Mouse (Mus musculus) regulatory T cell (primary cell): Measurements from ENCODE around the gene Tor4a.

Experiments
- in situ Hi-C: fragments of 300-600 bp; cut with MboI, MseI; formaldehyde crosslinking; loops from one replicate; pipeline ENCODE4 v1.15.1; 2025; ENCODE audit warnings: high pct_unique_total_duplicates

Tor4a gene

DNA sequence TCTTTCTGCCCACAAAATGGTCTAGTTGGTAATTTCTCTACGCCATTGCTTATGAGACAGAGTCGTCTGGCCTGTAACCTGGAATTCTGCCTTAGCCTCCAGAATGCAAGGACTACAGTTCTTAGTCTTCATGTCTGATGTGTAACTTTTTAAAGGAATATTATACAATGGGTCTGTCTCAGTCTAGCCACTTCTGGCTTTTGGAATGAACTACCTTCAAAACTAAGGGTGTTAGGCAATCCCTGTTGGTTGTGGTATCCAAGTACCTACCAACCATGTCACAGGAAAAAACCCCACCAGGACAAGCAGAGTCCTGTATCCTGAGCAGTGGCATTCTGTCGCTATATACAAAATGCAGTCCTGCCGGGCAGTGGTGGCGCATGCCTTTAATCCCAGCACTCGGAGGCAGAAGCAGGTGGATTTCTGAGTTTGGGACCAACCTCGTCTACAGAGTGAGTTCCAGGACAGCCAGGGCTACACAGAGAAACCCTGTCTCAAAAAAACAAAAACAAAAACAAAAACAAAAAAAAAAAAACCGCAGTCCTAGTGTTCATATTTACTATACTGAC is 29.2 kb upstream of the Tor4a start:
- in situ Hi-C loops = no loop called here

DNA sequence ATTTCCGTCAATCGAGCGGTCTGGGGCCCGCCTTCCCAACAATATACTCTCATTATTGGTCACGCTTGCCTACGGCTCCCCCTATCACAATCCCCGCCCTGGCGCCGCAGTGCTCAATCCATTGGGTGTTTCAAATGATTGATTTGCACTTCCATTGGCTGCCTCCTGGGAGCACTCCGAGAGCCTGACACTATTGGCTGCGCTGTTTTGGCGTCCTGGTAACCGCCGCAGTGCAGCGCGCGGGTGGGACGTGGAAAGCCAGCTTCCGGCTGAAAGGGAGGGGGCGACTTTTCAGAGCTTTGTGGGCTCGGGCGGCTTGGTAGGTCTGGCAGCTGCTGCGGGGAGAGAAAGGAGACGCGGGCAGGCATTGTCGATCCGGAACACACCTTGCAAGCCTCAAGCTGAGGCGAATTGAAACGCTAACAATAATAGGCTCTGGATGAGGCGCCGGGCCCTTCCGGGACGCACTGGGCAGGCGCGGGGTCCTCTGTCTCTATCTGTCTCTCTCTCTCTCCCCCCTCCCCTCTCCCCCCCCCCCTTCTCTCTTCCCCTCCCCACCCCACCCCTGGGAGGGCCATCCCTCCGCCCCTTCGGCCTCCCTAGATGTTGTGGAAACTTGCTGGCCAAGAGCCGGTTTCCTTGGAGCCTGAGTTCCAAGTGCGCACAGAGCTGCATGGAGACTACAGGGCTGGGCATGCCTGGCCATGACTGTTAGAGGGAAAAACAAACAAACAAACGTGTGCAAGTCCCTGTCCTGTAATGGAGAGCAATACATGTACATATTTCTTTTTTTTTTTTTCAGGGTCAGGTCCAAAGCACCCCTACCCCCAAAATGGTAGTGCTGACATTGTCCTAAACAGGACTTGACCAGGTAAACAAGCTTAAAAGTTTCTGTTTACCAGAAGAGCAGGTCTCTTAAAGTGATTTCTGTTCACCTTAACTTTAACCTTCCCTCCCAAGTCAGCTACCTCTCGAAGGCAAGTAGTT is 28.4 kb upstream of the Tor4a start:
- in situ Hi-C loops = no loop called here

DNA sequence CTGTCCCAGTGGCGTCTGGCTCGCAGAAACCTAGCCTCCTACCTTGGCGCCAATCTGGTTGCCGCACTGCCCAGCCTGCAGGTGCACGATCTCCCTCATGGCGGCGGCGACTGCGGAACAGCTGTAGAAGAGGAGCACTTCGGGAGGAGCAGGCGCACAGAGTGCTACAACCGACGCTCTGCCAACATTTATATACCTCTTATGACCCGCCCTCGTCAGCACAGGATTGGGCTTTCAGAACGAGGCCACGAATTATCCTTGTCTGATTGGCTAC is 27.7 kb upstream of the Tor4a start, which contains the start of gene Tubb4b:
TSS of gene Tubb4b (minus strand) at position 211 of the 274 bp plus-strand sequence.
- in situ Hi-C loops = no loop called here

DNA sequence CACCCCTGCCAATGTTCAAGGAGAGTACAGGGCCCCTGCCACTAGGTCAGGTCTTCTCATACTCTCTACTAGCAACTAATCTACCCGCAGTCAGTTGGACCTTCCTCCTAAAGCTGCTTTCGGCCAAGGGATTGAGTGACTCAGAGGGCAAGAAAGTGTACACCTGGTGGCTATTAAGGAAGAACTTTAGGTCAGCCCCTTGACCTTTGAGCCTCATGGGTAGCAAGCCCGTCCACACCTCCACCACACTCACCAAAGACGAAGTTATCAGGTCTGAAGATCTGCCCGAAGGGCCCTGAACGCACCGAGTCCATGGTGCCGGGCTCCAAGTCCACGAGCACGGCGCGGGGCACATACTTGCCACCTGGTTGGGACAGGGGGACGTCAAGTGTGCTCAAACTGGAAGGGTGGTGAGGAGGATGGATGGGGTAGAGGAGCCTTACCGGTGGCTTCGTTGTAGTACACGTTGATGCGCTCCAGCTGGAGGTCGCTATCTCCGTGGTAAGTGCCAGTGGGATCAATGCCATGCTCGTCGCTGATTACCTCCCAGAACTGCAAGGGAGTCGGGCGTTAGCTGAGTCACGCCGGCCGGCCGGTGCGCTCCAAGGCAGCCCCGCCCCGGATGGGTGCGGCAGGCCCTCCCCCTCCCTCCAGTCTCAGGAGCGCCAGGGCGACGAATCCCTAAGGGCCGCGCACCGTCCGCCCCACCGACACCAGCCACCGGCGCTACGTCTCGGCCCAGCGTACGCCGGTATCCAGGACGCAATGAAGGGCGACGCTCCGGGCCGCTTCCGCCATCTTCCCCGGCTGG is 27.2 kb upstream of the Tor4a start:
- in situ Hi-C loops = no loop called here

DNA sequence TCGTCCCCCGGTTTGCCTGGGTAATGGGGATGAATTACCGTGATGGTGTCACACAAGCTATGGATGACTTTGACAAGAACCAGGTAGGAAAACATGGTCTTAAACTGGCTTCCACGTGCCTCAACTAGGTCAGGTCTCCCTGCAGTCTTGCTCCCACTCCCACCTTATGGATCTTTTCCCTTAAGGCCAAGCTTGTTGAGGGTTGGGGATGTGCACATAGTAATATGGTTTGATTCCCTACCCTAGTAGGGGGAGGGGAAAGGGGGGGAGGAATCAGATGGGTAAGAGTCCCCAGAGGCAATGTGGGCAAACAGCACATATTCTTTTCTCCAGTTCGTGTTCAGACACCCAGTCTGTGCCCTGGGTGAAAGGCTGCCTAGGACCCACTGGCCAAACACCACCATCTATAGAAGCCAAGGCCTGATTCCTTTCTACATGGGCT is 24.7 kb upstream of the Tor4a start:
- in situ Hi-C loops = no loop called here

DNA sequence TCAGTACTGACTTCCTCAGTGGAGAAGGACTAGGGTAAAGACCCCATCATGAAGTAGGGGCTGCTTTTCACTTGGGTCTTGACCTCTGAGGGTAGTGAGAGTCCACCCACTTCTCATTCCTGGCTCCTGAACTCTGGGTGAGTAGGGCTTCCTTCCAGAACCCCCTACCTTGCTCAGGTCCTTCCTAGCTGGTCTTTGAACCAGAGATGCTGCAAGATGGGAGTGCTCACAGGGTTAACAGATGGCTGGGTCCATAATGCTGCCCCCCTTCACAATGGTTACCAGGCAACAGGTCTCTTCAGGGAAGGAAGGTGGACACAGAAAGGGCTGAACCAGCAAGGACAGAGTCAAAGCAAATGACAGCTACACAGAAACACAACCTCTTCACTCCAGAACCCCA is 21.8 kb upstream of the Tor4a start, which contains the start of gene Fam166a:
TSS of gene Fam166a (plus strand) at position 301 of the 400 bp plus-strand sequence.
- in situ Hi-C loops = no loop called here

DNA sequence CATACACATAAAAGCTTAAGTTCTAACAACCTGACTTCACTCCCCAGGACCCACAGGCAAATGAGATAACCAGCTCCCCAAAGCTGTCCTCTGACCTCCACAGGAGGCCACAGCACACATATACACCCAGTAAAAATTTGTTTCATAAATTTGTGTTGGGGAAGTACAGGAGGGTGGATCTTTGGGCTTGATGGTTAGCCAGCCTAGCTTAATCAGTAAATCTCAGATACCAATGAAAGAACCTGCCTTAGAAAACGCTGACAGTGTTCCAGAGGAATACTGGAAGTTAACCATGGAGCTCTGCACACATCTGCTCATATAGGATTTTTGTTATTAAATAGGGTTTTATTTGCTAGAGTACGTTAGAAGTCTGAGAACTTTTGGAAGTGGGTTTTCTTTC is 21.0 kb upstream of the Tor4a start:
- in situ Hi-C loops = no loop called here

DNA sequence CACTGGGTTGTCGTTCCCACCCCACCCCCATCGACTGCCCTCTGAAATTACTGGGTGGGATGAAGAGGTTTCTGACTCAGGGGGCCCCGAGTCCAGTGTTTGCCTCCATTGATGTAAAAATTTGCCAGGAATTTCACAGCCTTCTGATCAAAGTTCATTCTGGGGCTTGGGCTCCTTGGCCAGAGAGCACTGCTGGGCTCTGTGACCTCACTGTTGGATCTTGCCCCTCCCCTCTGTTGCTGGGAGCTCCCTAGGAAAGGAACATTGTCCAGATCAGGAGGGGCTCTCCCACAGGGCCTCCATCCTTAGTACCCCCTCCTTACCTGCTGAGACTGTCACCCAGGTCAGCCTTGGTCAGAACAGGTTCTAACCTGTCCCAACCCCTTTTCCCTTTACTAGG is 17.8 kb upstream of the Tor4a start, which contains the start of gene Stpg3:
TSS of gene Stpg3 (minus strand) at position 194 of the 400 bp plus-strand sequence.
- in situ Hi-C loops = no loop called here

DNA sequence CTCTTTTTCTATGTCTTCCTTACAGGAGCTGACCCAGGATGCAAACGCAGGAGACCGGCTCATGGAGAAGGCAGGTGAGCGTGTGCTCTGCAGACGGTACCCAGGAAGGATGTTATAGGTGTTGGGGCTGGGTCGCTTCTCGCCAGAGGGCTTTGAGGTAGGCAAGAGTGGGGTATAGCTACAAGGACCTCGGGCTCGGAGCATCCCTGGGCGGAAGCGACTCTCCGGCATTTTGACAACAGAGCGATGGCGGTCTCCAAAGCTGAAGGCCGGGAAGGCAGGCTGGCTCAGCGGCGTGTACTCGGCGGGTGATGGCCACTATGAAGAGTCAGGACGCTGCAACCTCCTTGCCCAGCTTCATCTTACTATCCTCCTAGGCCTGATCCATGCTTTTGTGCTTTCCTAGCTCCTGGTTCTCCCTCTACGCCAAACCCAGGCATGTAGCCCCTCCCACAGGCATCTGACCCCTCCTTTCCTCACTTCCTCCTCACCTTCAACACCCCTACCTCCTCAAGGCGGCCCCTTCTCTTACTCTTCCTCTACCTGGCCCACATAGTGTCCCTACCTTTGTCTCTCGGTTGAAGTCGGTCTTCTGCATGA is 16.7 kb upstream of the Tor4a start:
- in situ Hi-C loops = no loop called here

DNA sequence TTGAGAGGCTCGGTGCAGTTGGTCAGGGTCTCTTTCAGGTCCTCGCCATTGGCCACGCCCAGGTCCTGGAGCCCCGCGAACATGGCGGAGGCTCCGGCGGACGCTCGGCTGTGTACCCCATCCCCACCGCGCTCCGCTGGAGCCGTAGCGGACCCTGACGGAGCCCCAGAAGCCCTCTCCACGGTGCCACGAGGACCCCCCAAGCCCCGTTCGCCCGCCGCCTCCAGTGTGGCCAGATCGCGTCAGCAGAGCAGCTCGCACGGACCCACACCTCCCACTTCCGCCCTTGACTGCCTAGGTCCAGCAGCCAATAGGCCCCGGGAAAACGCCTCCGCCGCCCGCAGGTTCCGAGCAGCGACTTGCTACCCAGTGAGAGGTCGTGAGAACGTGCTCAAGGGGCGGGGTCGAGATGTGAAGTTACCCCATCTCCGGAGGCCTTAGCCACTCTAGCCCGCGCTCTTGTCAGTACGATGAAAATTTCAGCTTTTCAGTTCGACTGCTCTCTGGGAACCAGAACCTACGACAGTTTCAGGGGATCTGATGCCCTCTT is 14.5 kb upstream of the Tor4a start, which contains the start of gene Nelfb:
TSS of gene Nelfb (minus strand) at position 369 of the 550 bp plus-strand sequence.
- in situ Hi-C loops = no loop called here

DNA sequence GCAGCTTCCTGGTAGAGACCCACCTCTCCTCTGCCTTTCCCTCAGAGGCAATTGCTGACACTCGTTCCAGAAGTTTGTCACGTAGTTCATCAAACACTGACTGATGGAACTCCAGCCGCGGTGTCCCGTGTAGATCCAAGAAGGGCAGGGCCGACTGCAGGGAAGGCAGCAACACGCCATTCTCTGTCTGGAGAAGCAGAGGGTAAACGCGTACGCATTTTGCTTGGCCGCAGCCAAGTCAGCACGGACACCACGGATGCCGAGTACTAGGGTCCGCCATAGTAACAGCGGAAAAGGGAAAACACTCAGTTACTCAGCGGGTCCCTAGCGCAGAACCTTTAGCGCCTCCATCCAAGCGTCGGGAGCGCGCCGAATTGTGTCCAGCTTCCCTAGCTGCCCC is 14.0 kb upstream of the Tor4a start:
- in situ Hi-C loops = no loop called here

DNA sequence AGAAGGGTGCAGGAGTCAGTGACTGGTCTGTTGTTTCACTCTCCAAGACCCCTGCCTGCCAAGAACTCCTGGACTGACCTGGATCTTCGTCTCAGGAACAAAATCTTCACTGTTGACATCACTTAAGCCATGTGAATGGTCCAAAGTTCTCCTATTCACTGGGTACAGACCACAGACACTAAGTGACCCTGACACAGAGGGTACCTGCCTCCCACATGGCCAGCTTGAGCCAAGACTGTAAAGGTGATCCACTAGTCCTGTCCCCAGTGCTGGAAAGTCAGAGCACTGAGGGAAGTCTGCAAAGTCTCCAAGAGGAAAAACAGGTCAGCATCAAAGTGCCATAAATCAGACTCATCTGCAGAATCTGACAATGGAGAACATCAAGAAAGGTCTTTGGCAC is 10.9 kb upstream of the Tor4a start:
- in situ Hi-C loops = no loop called here

DNA sequence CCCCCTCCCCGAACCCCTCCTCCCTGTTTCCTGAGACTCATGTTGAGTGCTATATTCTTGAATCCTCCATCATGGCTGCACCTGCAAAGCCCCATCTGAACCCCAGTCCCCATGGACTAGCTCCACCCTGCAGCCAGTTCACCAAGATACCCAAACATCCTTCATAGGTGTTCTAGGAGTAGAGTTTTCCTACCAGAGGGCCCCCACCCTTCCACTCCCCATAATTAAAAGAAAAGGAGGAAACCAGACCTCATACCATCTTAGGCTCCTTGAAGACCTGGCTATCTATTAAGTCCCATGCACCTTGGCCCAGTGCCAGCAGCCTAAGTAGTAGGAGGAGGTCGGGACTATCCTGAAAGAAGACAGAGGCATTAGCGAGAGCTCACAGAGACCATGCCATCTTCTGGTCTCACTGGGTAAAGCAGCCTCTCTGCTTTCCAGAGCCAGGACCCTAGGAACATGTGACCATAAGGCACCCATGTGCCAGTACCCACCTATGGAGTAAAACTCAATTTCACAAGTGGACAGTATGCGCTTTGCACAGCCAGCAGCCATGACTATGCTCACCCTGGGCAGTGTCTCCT is 7.0 kb upstream of the Tor4a start:
- in situ Hi-C loops = no loop called here

DNA sequence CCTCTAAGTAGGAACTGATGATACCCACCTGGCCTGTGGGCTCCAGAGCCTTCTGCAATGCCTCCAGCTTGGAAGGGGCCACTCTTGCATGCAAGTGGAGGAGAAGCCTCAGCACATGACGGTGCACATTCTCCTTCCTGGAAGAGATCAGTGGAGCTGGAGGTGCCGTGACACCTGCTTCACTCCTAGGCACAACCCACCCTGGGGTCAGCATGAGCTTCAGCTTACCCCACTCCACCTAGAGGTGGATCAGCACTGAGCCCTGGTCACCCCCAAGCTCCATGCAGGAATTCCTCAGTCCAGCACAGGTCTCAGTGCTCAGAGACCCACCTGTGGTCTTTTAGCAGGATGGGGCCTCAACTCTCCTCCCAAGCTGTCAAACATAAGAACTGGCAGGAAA is 3.9 kb upstream of the Tor4a start:
- in situ Hi-C loops = no loop called here

DNA sequence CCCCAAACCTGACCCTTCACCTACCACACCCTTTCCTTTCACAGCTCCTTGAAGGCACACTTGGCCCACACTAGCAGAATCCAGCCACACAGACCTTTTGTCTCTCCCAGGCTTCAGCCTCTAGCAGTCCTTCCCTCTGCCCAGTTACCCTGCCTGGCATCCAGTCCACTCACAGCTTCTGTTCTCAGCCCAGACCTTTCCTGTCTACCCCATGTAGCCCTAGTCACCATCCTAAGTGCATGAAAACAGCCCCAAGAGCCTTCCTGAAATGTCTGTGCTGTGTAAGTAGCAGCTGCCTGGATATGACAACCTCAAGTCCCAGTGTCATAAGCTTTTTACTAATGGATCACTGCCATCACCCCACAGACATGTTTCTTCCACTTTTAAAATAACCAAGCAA is 1.3 kb upstream of the Tor4a start:
- in situ Hi-C loops = no loop called here

DNA sequence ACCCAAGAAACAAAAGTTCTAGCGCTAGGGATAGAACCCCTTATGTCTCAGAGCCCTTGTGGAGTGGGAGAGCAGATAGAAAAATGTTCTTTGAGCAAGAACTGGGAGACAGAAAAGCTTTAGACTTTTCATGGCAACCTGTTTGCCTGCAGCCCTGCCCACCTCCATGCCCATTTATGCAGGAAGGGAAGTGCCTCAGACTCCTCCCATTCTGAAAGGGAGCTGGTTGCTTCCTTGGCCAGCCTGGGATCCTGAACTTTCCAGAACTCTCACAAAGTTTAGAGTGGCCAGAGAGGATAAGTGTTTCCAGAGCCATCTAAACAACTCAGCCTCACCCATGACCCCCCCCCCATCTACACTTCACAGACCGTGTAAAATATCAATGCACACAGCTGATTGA is 505 bp upstream of the Tor4a start:
- in situ Hi-C loops = no loop called here

DNA sequence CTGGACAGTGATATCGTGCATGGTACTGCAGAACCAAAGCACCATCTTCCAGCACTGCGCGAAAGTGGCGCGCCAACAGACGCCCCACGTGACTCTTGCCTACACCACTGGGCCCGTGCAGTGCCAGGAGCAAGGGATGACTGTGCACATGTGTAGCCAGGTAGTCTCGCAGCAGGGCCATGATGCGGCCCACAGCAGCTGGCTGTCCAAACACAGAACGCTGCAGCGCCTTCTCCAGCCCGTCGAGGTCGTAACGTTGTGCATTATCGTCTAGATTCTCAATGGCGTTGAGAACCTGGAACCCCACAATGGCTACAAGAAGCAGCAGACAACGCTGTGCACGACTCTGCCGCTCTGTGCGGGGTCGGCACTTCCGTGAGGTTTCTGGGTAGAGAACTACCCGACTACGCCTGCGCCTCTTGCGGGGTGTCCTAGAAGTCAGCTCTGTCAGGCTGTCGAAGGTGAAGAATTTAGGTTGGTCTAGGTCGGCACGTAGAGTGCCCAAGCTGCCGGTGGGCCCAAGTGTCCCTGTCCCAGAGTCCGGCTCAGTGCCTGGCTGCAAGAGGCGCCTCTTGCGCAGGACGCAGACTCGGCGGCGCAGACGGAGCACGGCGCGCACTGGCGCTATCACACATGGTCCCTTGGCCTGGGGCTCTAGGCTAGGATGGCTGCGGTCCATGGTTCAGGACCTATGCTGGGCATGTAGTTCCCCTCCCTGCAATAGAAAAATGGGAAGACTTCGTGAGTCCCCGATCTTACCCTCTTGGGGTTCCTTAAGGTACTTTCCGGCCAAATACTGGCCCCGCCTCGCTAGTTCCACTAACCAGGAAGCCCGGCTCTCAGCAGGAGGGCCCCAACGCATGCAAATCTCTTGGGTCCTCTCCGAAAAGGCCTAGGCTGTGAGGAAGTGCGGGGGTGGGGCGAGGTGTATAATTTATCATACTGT is 1.2 kb downstream of the Tor4a start:
- in situ Hi-C loops = no loop called here

DNA sequence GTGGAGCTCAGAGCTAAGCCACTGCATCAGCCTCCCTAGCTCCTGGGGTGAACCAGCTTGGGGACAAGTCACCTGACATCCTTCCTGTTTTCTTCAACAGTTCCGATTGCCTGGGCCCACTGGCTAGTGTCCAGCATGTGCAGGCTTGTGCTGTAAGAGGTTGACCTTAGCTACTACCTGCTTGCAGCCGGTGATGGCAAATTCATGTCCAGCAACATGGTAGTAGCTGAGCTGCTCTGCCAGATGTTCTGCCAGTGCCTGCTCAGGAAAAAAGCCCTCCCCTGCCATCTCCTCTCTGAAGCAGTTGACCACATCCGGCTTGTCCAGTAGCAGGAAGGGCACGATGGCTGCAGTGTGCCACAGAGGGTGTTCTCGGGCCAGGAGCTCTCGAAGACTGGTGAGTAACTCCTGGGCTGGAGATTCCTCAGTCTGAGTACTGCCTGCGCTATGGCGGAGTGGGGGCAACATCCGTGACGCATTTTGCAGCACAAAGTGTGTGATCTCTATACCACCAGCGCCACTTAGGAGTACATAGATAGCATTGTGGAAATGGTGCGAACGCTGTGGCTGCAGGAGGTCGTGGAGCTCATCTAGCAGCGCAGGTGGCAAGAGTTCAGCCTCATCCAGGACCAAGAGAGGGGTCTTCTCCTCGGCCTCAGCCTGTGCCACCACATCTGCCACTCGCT is 2.1 kb downstream of the Tor4a start:
- in situ Hi-C loops = no loop called here

DNA sequence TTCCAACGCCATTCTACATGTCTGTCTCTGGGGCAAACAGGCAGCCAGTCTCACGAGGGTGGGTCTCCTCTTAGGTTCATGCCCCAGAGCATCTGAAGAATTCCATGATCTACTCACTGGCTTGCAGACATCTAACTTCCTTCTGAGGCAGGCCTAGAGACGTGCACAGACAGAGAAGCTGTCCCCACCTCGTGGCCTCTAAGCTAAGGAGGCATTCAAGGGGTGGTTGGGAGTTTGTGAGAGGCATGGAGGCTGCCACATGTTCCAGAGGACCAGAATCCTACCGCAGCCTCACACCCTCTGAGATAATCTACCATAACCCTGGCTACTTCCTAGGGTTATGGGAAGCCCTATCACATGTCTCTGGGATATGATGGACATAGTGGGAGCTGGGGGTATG is 2.7 kb downstream of the Tor4a start:
- in situ Hi-C loops = no loop called here
